Mouse (Mus musculus) layer of hippocampus, adult 8-10 months (tissue): ENCODE data around the gene Smc5. TPM values are rescaled to one million over a fixed set of nuclear protein-coding genes. Genes with fewer than 3 reads are reported as not detected.

Source experiments
- DNase-seq, 2 experiments: peaks; one replicate each; pipeline ENCODE4 v3.0.0; 2022; ENCODE audit warnings: low spot score in 2 of 2
- total RNA-seq, 4 experiments: library from RNA; stranded (reverse); gene quantifications; 2 replicates each; pipeline ENCODE4 v1.2.4; 2022

The Smc5 gene
- total RNA-seq: 10 to 100 TPM; 34.3 to 39.0 (median 36.3) TPM

GRCm38 (mm10) chr19:23273355-23274053 is at the start of gene Smc5:
Gene Smc5, minus strand, starts transcription at chr19:23273897.
- DNase-seq: peak; percentile 56 to 85

DNA sequence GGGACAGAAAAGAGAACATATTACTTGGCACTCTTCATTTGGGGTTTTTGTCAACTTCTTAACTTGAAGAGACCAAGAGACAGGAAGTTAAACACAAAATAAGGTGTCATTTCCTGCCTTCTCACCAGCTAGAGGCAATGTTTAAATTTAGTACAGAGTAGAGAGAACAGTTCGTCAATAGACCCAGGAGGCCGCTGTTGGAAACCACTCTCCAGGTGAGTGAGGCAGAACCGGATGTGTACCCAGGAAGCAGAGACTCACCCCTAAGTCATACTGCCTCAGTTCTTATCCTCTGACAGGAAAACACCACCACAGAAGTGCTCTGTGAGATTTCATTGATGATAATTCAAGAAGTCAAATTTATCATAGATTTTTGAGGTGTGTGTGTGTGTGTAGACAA is 49.4 kb upstream of the Smc5 start:
- no peak for DNase-seq

DNA sequence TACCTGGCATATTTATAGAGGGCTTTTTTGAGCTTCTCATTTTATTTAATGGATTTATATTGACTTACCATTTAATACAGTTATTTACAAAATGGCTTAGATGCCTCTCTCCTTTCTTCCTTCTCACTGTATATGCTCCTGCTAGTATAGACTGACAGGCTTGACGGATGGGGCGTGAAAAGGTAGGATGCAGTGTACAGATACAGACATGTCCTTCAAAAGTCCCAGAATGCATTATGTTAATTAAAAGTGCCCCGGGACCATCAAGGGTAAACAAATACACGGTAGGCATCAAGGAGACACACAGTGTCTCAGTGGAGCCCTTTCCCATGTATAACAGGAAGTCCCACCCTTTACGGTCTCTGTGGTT is 44.3 kb upstream of the Smc5 start:
- DNase-seq: no peak

- no peak for DNase-seq
These were observed 43.7 kb upstream of the Smc5 start for GRCm38 (mm10) chr19:23317295-23317988.

GRCm38 (mm10) chr19:23316851-23317250 is 43.2 kb upstream of the Smc5 start:
- no peak for DNase-seq

GRCm38 (mm10) chr19:23309979-23310378 is 36.3 kb upstream of the Smc5 start:
- no peak for DNase-seq

DNA sequence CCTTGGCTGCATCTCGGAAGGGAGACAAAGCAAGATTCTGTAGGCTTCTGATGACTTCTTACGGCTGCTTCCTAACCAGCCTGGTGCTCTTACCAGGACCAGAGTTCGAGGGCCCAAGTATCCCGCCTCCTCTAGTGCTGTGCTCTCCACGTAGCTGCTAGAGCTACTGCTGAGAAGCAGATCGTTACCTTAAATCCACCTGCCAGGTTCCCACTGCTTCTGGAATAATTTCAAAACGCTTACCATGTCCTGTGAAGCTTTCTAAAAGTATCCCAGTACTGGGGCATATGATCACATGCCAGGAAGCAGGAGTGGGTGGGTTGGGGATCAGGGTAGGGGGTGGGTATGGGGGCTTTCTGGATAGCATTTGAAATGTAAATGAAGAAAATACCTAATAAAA is 33.0 kb upstream of the Smc5 start:
- DNase-seq: no peak

DNA sequence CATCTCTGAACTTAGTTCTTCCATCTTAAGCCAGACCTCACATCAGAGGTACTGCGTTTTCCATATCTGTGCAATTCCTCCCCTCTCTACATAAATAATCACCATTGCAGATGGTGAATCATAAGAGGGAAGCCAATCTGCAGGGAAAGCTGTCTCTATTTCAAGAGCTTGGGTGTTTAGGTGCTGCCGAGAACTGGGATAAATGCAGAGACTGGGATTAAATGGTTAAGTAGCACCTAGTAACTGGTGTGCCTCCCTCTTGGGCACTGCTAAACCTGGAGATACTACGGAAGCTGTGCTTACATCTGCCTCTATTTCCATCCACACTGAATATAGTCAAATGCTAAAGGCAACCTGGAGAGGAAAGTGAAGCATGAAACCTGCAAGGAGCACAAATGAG is 26.3 kb upstream of the Smc5 start:
- peak in 1 of 2 experiments; percentile 19 for DNase-seq

- no peak for DNase-seq
These were observed 25.2 kb upstream of the Smc5 start for GRCm38 (mm10) chr19:23298917-23299316.

- no peak for DNase-seq
These were observed 23.5 kb upstream of the Smc5 start for GRCm38 (mm10) chr19:23297191-23297590.

GRCm38 (mm10) chr19:23289251-23289650 is 15.6 kb upstream of the Smc5 start:
- DNase-seq: no peak

GRCm38 (mm10) chr19:23281911-23282660 is 8.4 kb upstream of the Smc5 start:
- no peak for DNase-seq

- no peak for DNase-seq
These were observed 492 bp upstream of the Smc5 start for GRCm38 (mm10) chr19:23274054-23274724.

DNA sequence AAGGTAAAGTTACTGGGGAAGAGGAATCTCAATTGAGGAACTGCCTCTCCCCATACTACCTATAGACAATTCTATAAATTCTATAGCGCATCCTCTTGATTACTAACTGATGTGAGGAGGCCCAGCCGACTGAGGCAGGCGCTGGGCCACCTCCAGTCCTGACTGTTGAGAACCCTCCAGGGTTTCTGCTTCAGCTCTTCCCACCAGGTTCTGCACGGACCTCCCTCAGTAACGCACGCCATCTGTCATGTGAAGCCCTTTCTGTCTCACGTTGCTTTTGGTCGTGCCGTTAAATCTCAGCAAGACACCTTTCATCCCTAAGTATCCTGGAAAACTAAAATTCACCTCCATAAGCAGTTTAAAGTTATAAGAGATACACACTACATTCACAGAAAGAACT is 16.9 kb downstream of the Smc5 start:
- DNase-seq: no peak

GRCm38 (mm10) chr19:23246473-23246872 is 27.2 kb downstream of the Smc5 start:
- no peak for DNase-seq

GRCm38 (mm10) chr19:23225065-23225464 is 48.6 kb downstream of the Smc5 start:
- DNase-seq: peak in 1 of 2 experiments; percentile 34

GRCm38 (mm10) chr19:23214326-23214725 is 59.4 kb downstream of the Smc5 start:
- peak; percentile 63 to 74 for DNase-seq

DNA sequence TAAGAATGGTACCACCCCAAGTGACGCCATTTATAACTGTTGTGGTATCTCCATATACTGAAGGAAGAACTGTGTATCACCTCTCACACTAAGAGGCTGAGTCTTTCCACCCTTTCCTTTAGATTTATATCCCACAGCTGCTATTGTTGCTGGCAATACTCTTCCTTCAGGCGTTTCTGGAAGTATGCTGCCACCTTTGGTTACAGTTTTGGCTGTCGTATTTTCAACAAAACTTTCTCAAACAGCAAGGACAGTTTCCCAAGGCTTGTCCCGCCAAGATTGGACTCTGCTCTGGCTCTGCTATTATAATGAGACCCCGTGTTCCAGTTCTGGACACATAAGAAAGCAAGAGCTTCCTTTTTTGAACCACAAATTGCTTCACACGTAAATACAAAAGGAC is 62.4 kb downstream of the Smc5 start:
- no peak for DNase-seq

DNA sequence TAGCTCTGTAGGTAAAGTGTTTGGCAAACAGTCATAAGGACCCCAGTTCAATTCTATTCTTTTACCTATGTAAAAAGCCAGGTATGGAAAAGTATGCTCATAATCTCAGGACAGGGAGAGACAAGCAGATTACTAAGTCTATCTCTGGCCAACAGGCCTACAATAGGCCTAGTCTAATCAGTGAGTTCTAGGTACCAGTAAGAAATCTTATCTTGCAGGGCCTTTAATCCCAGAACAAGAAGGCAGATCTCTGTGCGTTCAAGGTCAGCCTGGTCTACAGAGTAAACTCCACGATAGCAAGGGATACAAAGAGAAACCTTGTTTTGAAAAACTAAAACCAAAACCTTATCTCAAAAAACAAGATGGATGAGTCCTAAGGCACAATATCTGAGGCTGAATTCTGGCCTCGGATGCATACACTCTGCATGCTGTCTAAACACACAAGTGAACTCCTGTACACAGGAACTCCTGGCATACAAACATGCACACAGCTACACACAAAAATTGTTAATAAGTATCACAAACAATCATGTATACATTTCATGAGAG is 70.1 kb downstream of the Smc5 start:
- DNase-seq: no peak

- DNase-seq: no peak
These were observed 71.6 kb downstream of the Smc5 start for GRCm38 (mm10) chr19:23202106-23202505.

- DNase-seq: no peak
These were observed 80.6 kb downstream of the Smc5 start for GRCm38 (mm10) chr19:23193076-23193475.

DNA sequence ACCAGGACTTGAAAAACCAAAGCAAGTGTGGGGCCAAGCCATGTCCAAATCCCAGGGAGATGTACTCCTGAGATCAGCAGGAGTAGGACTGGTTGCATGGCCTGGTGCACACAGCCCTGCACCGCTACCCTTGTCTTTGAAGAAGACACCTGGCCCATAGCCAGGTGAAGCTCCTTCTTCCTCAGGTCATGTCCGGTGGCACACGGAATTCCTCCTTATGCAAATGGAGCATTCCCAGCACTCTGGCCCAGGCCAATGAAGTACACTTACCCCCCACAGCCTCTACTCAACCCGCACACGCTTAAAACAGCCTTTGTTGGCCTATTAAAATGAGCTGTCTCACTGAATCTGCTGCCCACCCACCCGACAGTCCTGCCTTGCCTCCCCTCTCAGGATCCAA is 82.2 kb downstream of the Smc5 start:
- DNase-seq: no peak
